Mouse (Mus musculus) lung, postnatal 0 days (tissue): ENCODE measurements at regions not wholly inside any gene's neighbourhood (a gene's known extent, or its start where the extent isn't known, plus 50 kb on each side); places are given as distances from the start of the nearest gene placed in this dataset.

ENCODE experiments used
- ATAC-seq: fragments of 200-750 bp; cut with Nextera tagmentation; 2 replicates; pipeline ENCODE4 v1.8.0; 2017; ENCODE audit warnings: moderate library complexity
- DNase-seq: peaks from one replicate; pipeline ENCODE4 v3.0.0-alpha.2; 2016; ENCODE audit warnings: low spot score
- H3K27ac ChIP-seq: fragments of 300-500 bp; sonication (generic); 2 replicates; pipeline ENCODE4 v1.5.1; 2014; ENCODE audit warnings: antibody characterized with exemption, mild to moderate bottlenecking, low read length, mixed read lengths
- H3K27me3 ChIP-seq: fragments of 300-500 bp; sonication (generic); replicated peaks from 2 replicates; pipeline ENCODE4 v1.6.1; 2014; ENCODE audit warnings: low read length, mixed read lengths; ENCODE audit not compliant: insufficient read depth
- H3K36me3 ChIP-seq: fragments of 300-500 bp; sonication (generic); 2 replicates; pipeline ENCODE4 v1.6.1; 2014; ENCODE audit warnings: low read length, mixed read lengths; ENCODE audit not compliant: insufficient read depth
- H3K4me1 ChIP-seq: fragments of 300-500 bp; sonication (generic); 2 replicates; pipeline ENCODE4 v1.6.1; 2014; ENCODE audit warnings: antibody characterized with exemption, low read depth, low read length, mixed read lengths; ENCODE audit not compliant: insufficient read depth
- H3K4me2 ChIP-seq: fragments of 300-500 bp; sonication (generic); replicated peaks from 2 replicates; pipeline ENCODE4 v1.6.1; 2014; ENCODE audit warnings: low read depth, mild to moderate bottlenecking, low read length, moderate library complexity, mixed read lengths
- H3K4me3 ChIP-seq: fragments of 300-500 bp; sonication (generic); 2 replicates; pipeline ENCODE4 v1.5.1; 2014; ENCODE audit warnings: low read depth, low read length
- H3K9ac ChIP-seq: fragments of 300-500 bp; sonication (generic); replicated peaks from 2 replicates; pipeline ENCODE4 v1.6.1; 2014; ENCODE audit warnings: low read depth, mild to moderate bottlenecking
- H3K9me3 ChIP-seq: fragments of 300-500 bp; sonication (generic); 2 replicates; pipeline ENCODE4 v1.6.1; 2016; ENCODE audit warnings: low read length, mixed read lengths
- CTCF ChIP-seq: IDR thresholded peaks from 2 replicates; pipeline ENCODE4 v1.5.1; 2016; ENCODE audit warnings: antibody characterized with exemption, mild to moderate bottlenecking
- EP300 ChIP-seq: IDR thresholded peaks from 2 replicates; pipeline ENCODE4 v1.6.1; 2016; ENCODE audit warnings: antibody characterized with exemption, mild to moderate bottlenecking, control low read depth
- WGBS: fragments of 180-500 bp; shearing (Covaris S2); extraction: QIAGEN DNeasy Blood & Tissue Kit; methylation state at CpG from one replicate; pipeline ENCODE4 v1.1.7; 2014; 5-methylcytosine and 5-hydroxymethylcytosine counted together

GRCm38 (mm10) chr16:76499686-76500400, 126.2 kb upstream of the Nrip1 start:
- DNase-seq (peak; percentile 23), ATAC-seq (peak; percentile 44; the same call in 1 of the 2 replicates)
- Histone ChIP-seq H3K27ac (no peak overlapping the region), H3K4me2 (no peak overlapping the region), H3K36me3 (no peaks in the 10 kb centered on the region), H3K4me3 (no peak overlapping the region), H3K4me1 (no peaks in the 10 kb centered on the region), H3K9ac (no peak overlapping the region), H3K9me3 (no peaks in the 10 kb centered on the region), H3K27me3 (no peaks in the 10 kb centered on the region)
- TF ChIP-seq EP300 (no peak), CTCF (no peak)
- WGBS: 42% methylated on average over 8 of the region's 8 CpGs

GRCm38 (mm10) chr16:76498233-76498632, 124.6 kb upstream of the Nrip1 start:
- Histone ChIP-seq H3K9me3 (no peaks in the 10 kb centered on the region), H3K27me3 (no peaks in the 10 kb centered on the region), H3K4me2 (no peak overlapping the region), H3K4me1 (no peaks in the 10 kb centered on the region), H3K4me3 (no peak overlapping the region), H3K36me3 (no peaks in the 10 kb centered on the region), H3K9ac (no peak overlapping the region), H3K27ac (no peak overlapping the region)
- DNase-seq (no peak), ATAC-seq (no peak)
- 54% methylated on average over 2 of the region's 2 CpGs for WGBS
- TF ChIP-seq EP300 (no peak), CTCF (no peak)

- Histone ChIP-seq H3K9ac (no peak overlapping the region), H3K36me3 (no peaks in the 10 kb centered on the region), H3K27ac (no peak overlapping the region), H3K4me1 (no peaks in the 10 kb centered on the region), H3K4me2 (no peak overlapping the region), H3K27me3 (no peaks in the 10 kb centered on the region), H3K4me3 (no peak overlapping the region), H3K9me3 (no peaks in the 10 kb centered on the region)
- no peak for DNase-seq
- ATAC-seq: no peak
- 77% methylated on average over 12 of the region's 12 CpGs for WGBS
- TF ChIP-seq EP300 (no peak), CTCF (no peak)
Observed at GRCm38 (mm10) chr16:76497041-76497808, 123.6 kb upstream of the Nrip1 start.

- DNase-seq (no peak), ATAC-seq (no peak)
- Histone ChIP-seq H3K4me2 (no peak overlapping the region), H3K27me3 (no peaks in the 10 kb centered on the region), H3K9ac (no peak overlapping the region), H3K4me1 (no peaks in the 10 kb centered on the region), H3K36me3 (no peaks in the 10 kb centered on the region), H3K4me3 (no peak overlapping the region), H3K9me3 (no peaks in the 10 kb centered on the region), H3K27ac (no peak overlapping the region)
- no peak for TF ChIP-seq CTCF
- TF ChIP-seq EP300: no peak
- 91% methylated on average over 5 of the region's 5 CpGs for WGBS
Observed at GRCm38 (mm10) chr16:76483419-76483818, 109.8 kb upstream of the Nrip1 start.

- H3K4me3 ChIP-seq: no peak overlapping the region
- no peak overlapping the region for H3K9ac ChIP-seq
- no peak overlapping the region for H3K4me2 ChIP-seq
- no peaks in the 10 kb centered on the region for H3K36me3 ChIP-seq
- no peak overlapping the region for H3K27ac ChIP-seq
- no peaks in the 10 kb centered on the region for H3K9me3 ChIP-seq
- no peaks in the 10 kb centered on the region for H3K27me3 ChIP-seq
- WGBS: 64% methylated on average over 4 of the region's 4 CpGs
- DNase-seq (no peak), ATAC-seq (no peak)
- no peaks in the 10 kb centered on the region for H3K4me1 ChIP-seq
- TF ChIP-seq CTCF (no peak), EP300 (no peak)
Observed at GRCm38 (mm10) chr16:76481966-76482365, 108.3 kb upstream of the Nrip1 start.

GRCm38 (mm10) chr16:76477474-76477873, 103.8 kb upstream of the Nrip1 start:
- no peaks in the 10 kb centered on the region for H3K36me3 ChIP-seq

More at GRCm38 (mm10) chr16:76477474-76477873, 103.8 kb upstream of the Nrip1 start:
- no peak overlapping the region for H3K9ac ChIP-seq
- H3K27me3 ChIP-seq: no peaks in the 10 kb centered on the region
- no peaks in the 10 kb centered on the region for H3K4me1 ChIP-seq
- no peak for ATAC-seq
- no peak overlapping the region for H3K4me2 ChIP-seq
- no peak overlapping the region for H3K27ac ChIP-seq
- 44% methylated on average over 8 of the region's 8 CpGs for WGBS
- no peak for DNase-seq
- H3K4me3 ChIP-seq: no peak overlapping the region
- TF ChIP-seq EP300 (no peak), CTCF (no peak)
- no peaks in the 10 kb centered on the region for H3K9me3 ChIP-seq
